Mouse (Mus musculus) gastrocnemius, adult 18-20 months (tissue): ENCODE results near the gene Hsh2d. TPM values are rescaled to one million over a fixed set of nuclear protein-coding genes. Genes with fewer than 3 reads are reported as not detected.

ENCODE experiments used
- DNase-seq: peaks from one replicate; pipeline ENCODE4 v3.0.0; 2021; ENCODE audit warnings: low spot score
- long read RNA-seq, 2 experiments: library from polyadenylated mRNA; stranded (forward); transcript quantifications; one replicate each; pipeline ENCODE4 v2.0.0; 2021
- total RNA-seq, 2 experiments: library from RNA; stranded (reverse); gene quantifications; 2 replicates each; pipeline ENCODE4 v1.2.3; 2021

Hsh2d gene
- not detected for total RNA-seq
- long read RNA-seq, experiment 1, result 0 reads
- long read RNA-seq, experiment 2, result 0 reads

DNA sequence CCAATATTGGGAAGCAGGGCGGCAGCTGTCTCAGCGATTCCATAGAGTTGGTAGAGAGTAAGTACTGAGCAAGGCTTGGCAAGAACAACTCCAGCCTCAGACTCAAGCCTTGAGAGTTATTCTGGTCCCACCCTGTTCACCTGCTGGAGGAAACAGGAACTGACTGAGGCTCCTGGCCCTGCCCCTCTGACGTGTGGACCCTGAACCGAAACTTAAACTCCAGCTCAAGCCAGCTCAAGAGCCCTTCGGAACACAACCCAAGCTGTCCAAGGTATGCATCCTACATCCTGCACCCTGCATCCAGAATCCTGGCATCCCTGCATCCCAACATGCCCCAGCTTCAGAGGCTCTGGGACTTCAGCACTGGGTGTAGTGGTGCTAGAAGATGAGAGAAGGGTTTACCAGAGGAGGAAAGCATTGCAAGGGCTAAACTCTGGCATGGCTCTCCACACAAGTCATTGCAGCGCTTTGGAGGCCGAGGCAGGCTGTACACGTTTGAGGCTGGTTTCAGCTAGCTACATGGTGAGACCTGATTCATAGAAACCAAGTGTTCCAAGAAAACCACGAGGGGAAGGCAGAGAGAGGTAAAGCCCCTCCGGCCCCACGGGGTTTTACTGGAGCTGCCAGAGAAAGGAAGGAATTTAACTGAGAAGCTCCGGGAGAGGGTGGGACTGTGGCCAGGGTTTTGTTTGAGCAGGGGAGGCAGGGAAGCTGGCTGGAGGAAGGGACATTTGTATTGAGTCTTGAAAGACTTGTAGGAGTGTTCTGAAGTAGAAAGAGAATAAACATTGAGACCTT, at the start of gene Hsh2d:
Hsh2d (plus strand) TSS at position 222 of the 798 bp plus-strand sequence.
- DNase-seq, result no peak

DNA sequence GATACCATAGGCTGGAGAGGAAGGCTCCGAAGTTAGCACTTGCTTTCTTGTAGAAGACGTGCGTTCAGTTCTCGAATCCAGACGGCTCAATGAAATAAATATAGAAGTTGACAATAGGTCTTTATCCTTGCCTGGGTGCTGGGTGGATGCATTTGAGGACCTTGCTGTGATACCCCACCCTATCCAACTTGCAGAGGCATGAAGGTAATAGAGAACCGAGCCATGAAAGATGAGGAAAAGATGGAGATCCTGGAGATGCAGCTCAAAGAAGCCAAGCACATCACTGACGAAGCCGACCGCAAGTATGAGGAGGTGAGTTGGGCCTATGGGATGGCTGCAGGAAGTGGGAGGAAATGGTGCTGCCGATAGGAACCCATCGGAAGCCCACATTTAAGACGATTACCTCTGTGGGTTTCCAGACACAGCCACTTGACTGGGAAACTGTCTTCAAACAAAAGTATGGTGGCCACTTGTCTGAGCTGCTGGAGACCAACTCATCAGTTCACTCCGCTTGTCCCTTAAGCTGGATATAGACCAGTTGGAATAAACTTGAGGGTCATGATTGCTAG, 46.1 kb upstream of the Hsh2d start:
- no peak for DNase-seq

DNA sequence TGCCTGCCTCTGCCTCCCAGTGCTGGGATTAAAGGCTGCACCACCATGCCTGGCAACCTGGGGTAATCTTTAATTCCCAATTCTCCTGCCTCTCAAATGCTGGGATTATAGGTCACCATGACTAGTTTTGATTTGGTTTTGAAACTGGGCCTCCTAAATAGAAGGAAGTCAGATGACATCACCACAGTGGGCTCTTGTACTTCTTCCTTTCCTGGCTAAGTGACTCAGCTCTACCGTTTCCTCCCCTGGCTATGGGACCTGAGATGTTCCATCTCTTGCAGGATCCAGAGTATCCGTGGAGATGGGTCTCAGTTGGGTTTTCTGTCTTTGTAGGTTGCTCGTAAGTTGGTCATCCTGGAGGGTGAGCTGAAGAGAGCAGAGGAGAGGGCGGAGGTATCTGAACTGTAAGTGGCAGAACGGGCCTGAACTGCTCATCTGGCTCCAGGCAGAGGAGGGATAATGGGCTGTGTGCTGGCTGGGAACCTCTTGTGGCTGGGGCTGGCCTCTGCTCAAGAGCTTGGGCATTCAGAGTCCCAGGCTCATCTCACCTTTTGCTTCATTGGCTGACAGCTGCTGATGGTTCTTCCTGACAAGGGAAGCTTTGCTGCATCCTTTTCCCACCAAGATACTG, 45.0 kb upstream of the Hsh2d start:
- no peak for DNase-seq

- DNase-seq, result no peak
Measured at GRCm38 (mm10) chr8:72145511-72145910, 43.9 kb upstream of the Hsh2d start.

DNA sequence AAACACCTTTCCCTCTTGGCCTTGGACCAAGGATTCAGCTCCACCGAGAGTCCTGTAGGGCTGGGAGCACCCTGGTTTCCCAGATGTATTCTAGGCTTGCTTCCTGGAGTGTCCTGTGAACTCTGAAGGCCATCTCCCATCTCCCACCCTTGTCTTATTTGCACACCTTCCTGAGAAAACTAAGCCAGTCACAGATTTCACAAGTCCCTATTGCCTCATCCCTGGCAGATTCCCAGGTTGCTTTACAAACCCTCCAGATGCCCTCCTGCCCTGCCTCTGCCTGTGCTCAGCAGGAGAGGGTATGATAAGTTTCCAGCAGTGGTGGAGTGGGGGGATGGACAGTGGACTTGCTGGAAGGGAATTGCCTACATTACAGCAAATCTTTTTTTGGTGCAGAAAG, 43.4 kb upstream of the Hsh2d start:
- no peak for DNase-seq

DNA sequence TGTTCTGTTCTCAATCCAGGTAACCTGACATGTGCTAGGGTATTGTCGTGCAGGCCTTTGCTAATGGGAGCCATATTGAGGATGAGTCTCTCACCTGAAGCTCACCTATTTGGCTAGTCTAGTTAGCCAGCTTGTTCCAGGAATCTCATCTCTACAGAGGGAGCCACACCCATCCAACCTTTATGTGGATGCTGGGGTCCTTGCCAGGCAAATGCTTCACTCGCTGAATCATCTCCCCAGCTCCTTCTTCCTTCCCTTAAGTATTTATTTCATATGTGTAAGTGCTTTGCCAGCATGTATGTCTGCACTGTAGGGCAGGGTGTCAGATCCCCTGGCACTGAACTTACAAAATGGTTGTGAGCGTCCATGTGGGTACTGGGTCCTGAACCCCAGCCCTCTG, 42.9 kb upstream of the Hsh2d start:
- no peak for DNase-seq

DNA sequence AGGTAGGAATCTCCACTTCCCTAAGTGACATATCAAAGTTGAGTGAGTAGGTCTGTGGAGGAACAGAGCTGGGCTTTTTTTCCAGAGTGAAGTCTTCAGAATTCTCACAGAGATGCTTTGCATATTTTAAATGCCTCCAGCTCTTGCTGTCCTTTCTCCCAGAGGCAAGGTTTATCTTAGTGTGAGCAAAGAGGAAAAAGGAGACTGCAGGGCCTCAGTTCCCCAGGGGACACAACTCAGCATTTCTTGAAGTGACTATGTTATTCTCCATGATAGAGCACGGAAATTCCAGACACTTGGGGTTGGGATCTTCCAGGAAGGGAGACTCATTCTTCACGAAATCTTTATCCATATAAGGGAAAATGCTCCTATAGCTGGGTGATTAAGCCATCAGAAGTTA, 42.2 kb upstream of the Hsh2d start:
- no peak for DNase-seq

- DNase-seq, result no peak
Measured at GRCm38 (mm10) chr8:72149056-72149455, 40.4 kb upstream of the Hsh2d start.

DNA sequence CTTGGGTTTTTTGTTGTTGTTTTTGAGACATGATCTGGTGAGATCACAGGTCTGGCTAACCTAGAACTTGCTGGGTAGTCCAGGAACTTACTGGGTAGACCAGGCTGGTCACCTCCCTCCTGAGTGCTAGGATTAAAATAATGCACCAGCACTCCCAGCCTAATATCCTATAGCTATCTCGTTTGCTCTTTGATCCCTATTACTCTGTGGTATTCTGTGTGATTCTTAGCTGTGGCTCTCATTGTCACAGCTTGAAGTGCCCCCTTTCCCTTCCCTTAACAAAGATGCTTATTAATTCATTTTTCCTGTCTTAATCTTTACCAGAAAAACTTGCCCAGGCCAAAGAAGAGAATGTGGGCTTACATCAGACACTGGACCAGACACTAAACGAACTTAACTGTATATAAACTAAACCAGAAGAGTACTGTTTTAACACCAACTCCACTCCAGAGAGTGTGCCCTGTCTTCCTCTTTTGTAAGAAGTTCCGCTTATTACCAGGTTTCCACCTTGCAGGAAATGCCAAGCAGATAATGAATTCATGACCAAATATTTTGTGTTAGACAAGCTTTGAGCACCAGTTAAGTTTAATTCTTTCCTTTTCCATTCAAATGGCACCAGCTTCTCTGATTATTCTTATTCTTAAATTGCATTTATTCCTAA, 37.9 kb upstream of the Hsh2d start:
- no peak for DNase-seq

DNA sequence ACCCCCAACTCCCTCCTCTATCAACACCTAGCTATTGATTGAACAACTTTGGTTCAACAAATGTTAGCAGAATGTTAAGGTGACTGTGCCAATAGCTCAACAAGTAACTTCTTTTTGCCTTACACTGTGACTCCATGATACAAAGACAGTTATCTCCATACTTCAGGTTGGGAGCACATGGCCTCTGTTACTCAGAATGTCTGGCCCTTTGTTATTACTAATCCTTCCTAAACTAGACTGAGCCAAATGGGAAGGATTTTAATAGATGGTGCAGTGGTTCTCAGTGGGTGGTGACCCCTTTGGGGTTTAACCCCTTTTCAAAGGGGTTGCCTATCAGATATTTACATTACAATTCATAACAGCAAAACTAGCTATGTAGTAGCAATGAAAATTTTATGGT, 36.1 kb upstream of the Hsh2d start:
- no peak for DNase-seq

DNA sequence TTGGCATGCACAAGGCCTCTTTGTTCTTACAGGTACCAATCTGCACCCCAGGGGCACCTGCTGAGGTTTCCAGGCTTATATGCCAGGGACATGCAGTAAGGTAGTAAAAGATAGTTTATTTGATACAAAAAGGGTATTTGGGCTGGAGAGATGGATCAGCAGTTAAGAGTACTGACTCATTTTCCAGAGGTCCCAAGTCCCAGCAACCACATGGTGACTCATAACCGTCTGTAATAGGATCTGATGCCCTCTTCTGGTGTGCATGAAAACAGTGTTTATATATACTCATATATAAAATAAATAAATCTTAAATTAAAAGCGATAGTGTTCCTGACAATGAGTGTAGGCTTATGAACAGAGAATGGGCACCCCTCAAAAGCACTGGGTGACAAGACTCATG, 31.3 kb upstream of the Hsh2d start:
- DNase-seq, result no peak

- DNase-seq, result no peak
Measured at GRCm38 (mm10) chr8:72158726-72159125, 30.7 kb upstream of the Hsh2d start.

- no peak for DNase-seq
Measured at GRCm38 (mm10) chr8:72160007-72160406, 29.4 kb upstream of the Hsh2d start.

GRCm38 (mm10) chr8:72160707-72161697, 28.4 kb upstream of the Hsh2d start, which contains the start of gene Rab8a:
Gene Rab8a, plus strand, starts transcription at chr8:72161200.
- peak; percentile 99 for DNase-seq

- DNase-seq, result no peak
Measured at GRCm38 (mm10) chr8:72162821-72163220, 26.6 kb upstream of the Hsh2d start.

DNA sequence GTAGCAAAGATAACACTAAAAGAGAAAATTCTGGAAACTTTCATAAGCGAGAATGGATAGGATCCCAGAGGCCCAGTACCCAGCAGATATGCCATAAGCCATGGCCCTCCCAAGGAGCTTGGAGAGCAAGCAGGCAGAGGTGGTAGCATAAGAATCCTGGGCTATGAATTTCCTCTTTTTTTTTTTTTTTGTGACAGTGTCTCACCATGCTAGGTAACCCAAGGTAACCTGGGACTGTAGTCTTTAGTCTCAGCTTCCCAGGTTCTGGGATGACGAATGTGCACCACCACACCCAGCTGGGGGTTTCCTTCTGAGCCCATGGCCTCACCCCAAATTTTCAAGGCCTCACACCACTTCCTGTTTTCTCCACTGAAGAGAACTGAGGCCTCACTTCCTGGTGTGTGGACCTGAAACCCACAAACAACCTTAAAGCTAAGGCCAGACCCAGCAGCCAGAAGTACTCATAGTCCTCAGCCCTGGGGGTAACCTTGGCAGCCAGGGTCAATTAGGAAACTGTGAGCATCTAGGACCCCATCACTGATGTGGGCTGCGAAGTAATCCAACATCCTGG, 20.3 kb upstream of the Hsh2d start:
- no peak for DNase-seq

DNA sequence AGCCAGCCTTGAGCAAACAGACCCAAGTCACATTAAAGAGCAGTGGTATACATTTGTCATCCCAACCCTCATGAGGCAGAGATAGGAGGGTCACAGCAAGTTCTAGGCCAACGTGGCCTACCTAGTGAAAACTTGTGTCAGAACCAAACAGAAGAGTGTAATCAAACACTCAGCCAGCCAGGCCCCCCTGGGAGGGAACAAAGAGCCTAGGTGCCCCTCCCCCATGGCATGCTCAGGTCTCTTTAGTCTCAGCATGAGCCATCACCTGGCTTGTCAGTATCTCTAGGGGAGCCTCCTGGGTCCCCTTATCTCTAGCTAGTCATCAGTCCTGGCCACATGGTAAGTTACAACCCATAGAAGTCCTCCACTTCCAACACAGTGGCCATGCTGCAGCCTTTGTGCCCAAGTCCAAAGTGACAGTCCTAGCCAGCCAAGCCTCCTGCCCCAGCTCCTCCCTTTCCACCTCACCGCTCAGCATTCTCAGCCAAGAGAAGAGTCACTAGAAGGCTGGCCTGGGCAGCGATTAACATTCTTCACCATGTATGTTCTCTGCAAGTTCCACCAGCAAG, 19.7 kb upstream of the Hsh2d start:
- no peak for DNase-seq

DNA sequence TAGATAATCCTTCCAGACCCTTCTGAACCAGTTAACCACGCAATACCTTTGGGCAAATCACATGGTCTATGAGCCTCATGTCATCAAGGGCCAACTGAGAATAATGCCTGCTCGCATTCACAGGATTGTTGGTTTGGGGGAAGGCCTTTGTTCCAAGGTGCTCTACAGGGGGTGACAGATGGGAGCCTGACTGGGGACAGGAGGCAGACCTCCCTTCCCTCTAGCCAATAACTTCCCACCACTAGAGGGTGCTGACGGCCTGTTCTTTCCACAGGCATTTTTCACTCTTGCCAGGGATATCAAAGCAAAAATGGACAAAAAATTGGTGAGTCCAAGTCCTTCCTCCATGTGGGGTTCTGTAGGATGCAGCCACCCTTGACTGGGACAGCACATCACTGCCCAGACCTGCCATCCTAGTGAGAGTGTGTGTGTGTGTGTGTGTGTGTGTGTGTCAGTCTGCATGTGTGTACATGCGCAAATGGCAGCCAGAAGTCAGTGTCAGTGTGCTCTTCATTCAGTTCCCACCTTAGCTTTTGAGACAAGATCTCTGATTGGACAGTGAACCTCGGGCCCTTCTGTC, 12.0 kb upstream of the Hsh2d start:
- DNase-seq, result peak; percentile 80

GRCm38 (mm10) chr8:72183554-72184202, 5.8 kb upstream of the Hsh2d start:
- no peak for DNase-seq
